Mouse (Mus musculus) adrenal gland, adult 2 months (tissue): ENCODE measurements around the gene Ddr1. TPM values are rescaled to one million over a fixed set of nuclear protein-coding genes. Genes with fewer than 3 reads are reported as not detected.

Experiments used
- DNase-seq: peaks from one replicate; pipeline ENCODE4 v3.0.0; 2021
- polyA plus RNA-seq: library from polyadenylated mRNA; depleted of rRNA; stranded (reverse); fragments of >200 nt; gene quantifications from 2 replicates; pipeline ENCODE4 v1.2.3, GENCODE M21; 2012
- total RNA-seq, 2 experiments: library from RNA; stranded (reverse); gene quantifications; 2 replicates each; pipeline ENCODE4 v1.2.3; 2021

The Ddr1 gene
- total and polyA plus RNA-seq, 3 experiments = 30.0 to 58.8 (median 58.0) TPM

- no peak for DNase-seq
Measured at GRCm38 (mm10) chr17:35692368-35692767, 12.1 kb downstream of the Ddr1 start.

GRCm38 (mm10) chr17:35691811-35692210, 12.6 kb downstream of the Ddr1 start:
- no peak for DNase-seq

GRCm38 (mm10) chr17:35689936-35690645, 14.3 kb downstream of the Ddr1 start:
- DNase-seq = no peak

GRCm38 (mm10) chr17:35688347-35689175, 15.9 kb downstream of the Ddr1 start:
- DNase-seq = no peak

DNA sequence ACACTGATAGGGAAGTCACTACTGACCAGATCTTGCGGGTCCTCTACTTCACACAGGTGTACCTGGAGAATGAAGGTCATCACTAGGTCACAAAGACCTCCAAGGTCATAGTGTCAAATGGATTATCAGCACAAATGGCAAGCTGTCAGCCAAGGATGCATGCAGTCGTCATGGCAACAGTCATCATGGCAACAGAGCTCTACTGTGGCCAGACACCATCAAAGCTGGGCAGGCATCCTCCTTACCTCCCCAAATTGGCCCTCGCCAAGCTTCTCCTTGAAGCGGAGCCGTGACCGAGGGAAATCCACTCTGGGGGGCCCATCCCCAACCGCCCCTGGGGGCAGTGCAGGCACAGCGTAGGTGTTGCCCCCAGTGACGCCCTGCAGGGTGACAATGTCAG, 19.4 kb downstream of the Ddr1 start:
- no peak for DNase-seq

DNA sequence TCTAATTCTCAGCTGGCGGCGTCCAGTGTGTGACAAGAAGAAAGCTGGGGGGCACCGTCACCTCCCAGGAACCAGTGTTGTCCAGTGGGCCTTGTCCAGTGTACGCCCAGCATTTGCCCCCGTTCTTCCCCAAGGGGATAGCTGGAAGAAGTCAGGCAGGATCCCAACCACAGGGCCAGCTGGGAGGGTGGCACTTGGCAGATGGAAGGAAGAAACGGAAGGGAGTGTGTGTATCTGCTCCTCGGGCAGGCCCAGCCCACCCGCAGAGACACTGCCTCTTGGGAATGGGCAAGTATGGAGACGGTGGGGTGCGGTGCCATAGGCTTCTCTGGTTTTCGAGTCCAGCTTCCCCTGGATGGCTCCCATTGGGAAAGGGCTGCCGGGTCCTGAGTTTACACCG, 22.4 kb downstream of the Ddr1 start:
- DNase-seq = no peak

DNA sequence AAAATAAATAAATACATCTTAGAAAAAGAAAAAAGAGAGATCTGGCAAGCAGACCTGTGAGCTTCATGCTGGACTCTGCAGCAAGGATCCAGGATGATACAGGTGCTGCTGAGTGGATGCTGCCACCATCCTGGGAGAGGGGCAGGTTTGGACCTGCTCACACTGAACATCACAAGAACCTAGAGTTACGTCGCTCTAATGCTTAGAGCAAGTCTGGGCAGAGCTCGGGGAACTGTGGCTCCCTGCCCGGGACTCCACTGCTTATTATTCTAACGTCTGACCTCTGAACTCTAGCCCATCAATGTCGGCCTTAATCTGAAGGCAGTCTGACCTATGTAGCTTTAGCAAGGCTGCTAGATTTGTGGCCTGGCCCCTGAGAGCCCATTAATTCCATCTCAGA, 23.8 kb downstream of the Ddr1 start:
- no peak for DNase-seq

- DNase-seq = peak; percentile 89
Measured at GRCm38 (mm10) chr17:35673416-35674035, 30.9 kb downstream of the Ddr1 start, which contains the start of gene Gtf2h4. Gtf2h4 (minus strand) TSS chr17:35673739.

GRCm38 (mm10) chr17:35672527-35672926, 31.9 kb downstream of the Ddr1 start:
- DNase-seq = no peak

- no peak for DNase-seq
Measured at GRCm38 (mm10) chr17:35671846-35672245, 32.6 kb downstream of the Ddr1 start.

- no peak for DNase-seq
Measured at GRCm38 (mm10) chr17:35669731-35670130, 34.7 kb downstream of the Ddr1 start.

DNA sequence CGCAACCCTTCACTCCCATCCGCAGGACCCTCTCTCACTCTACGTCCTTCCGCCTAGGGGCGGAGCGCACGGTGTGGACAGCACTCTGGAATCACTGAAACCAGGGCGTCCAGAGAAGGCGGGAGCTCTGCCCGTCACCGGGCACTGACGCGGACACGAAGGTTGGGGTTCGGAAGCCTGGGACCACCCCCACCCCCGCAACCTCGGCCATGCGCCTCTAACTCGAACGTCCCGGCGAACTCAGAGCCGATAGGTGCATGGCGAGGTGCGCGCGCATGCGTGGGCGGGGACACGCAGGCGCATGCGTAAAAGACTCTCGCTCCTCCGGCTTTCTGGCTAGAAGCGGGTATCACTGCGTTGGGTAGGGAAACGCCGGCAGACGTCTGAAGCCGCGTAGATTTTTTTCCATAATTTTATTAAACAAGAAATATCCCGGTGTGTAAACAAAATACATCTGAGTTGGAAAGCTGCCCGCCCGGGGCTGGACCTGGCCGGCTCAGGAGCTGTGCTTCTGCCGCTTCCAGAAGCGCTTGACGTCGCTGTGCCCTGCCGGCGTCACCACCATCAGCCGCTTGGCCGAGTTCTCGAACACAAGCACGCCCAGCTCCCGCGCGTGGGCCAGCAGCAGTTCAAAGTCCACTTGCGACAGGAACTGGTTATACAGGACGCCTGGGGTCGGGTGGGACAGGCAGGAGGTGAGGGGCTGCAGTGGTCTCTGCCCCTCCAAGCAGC, 36.9 kb downstream of the Ddr1 start, which contains the start of gene Vars2:
Vars2 (minus strand) TSS at position 259 of the 732 bp plus-strand sequence.
- DNase-seq = peak; percentile 97

- no peak for DNase-seq
Measured at GRCm38 (mm10) chr17:35666851-35667256, 37.6 kb downstream of the Ddr1 start.

- peak; percentile 26 for DNase-seq
Measured at GRCm38 (mm10) chr17:35665957-35666515, 38.4 kb downstream of the Ddr1 start.

DNA sequence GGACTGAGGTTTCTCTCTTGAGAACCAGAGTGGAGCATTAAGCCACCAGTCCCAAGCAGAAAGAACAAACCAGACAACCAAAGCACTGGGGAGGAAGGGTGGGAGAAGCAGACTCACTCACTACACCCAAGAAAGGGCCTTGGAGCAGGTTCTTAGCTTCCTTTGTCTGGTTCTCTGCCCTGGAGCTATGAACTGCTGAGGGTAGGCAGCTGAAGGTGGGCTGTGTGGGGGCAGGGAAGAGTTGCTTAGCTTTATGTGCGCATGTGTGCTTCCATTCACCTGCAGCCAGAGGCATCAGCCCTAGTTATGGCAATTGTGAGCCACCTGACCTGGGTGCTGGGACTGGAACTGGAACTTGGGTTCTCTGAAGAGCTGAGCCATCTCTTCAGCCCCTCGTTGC, 51.3 kb downstream of the Ddr1 start:
- no peak for DNase-seq

GRCm38 (mm10) chr17:35649429-35649828, 55.0 kb downstream of the Ddr1 start:
- no peak for DNase-seq

DNA sequence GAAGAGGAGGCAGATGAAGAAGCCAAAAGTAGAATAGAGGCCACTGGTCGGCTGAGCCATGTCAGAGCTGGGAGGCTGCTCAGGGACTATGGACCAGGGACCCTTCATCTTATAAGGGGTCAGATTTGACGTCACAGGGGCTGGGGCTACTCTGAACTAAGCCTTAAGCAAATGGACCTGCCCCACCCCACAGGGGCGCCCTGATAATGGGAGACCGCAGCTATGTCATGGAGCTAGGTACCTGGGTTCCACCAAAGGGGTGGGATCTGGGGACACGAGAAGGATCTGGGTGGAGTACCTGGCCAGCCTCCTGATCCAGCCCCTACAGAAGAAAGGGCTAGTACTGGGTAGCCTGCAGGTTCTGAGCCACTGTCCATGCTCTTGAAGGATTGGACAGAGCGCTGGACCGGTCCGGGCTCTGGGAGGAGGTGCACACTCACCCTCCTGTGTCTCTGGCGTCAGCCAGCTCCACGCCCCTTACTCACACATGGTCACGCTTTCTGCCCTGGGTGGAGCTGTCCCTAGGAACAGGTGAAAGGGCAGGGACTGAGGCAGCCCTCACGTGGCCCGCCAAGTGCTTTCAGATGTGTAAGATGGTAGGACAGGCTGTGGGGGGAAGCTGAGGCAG, 60.7 kb downstream of the Ddr1 start, which contains the start of gene Mucl3:
Mucl3 (minus strand) TSS at position 87 of the 628 bp plus-strand sequence.
- no peak for DNase-seq

DNA sequence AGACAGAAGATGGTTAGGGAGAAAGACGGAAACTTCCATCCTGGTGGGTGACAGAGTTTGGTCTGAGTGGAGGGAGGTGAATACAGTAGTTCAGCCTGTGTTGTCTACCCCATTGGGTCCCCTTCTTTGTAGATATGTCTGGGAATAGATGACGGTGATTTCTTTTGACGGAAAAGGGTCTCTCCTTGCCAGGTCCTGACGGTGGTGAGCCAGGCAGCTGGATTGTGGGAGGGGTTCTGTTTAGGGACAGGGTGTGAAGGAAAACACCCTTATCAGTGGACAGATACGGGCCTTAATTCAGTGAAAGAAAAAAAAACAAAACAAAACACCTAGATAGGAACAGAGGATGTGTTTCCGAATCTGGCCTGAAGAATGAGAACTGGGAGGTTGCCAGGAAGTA, 65.1 kb downstream of the Ddr1 start:
- DNase-seq = no peak

DNA sequence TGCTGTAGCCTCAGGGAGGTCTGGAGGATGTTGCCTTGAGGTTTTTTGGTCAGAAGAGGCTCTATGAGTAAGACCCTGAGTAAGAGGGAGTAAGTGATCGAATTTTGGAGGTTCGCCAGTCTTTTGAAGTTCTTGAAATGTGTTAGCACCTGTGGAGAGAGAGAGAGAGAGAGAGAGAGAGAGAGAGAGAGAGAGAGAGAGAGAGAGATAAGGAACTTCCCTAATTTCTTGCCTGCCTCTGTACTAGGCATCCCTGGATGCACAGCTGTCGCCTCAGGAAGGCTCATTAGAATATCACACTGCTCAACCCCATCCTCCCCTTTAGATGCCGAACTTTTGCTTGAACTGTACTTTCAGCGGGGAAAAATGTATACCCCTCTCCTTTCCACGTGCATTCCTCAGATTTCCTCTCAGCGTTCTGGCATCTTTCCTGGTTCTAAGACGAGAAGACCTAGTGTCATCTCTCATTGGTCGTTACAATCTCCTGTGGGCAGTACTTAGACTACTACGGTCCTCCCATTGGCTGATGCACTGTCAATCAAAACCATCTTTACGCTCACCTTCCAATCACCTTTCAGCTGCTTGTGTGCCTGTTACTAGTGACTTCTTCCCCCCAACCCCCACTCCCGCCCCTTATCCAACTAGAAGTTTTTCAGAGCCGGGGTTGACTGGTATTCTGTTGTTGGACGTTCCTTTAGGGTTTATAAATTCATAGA, 65.8 kb downstream of the Ddr1 start:
- DNase-seq = peak; percentile 63

DNA sequence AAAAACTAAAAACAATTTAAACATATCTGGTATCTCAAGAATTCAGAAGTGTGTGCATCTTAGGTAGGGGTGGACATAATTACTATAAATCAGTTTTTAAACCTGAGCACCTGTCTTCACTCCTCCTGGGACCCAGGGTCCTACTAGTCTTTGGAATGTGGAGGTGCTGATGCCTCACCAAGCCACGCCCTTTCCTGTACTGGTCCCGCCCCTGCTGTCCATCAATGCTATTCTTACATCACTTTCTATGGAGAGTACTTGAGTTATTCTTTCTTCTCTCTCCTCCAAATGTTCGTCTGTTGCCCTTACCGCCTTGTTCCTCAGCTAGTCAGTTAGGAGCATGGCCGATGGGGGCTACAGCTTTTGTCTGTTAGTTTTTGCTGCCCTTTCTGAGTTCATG, 68.1 kb downstream of the Ddr1 start:
- no peak for DNase-seq
